Mouse (Mus musculus) forebrain, embryonic 14.5 days (tissue): ENCODE results near the gene Focad. TPM values are rescaled to one million over a fixed set of nuclear protein-coding genes. Genes with fewer than 3 reads are reported as not detected.
"Not testable (repeated sequence)": the region's sequence is repeated elsewhere in the genome, so short reads cannot be mapped to it uniquely, and the experiment has no call there.

ENCODE experiments used
- ATAC-seq: fragments of 200-750 bp; cut with Nextera tagmentation; 2 replicates; pipeline ENCODE4 v1.8.0; 2017; ENCODE audit warnings: mild to moderate bottlenecking, moderate library complexity
- DNase-seq: peaks from one replicate; pipeline ENCODE4 v3.0.0-alpha.2; 2015; ENCODE audit warnings: low spot score
- H3K27ac ChIP-seq: fragments of 300-500 bp; sonication (generic); 2 replicates; pipeline ENCODE4 v1.5.1; 2014; ENCODE audit warnings: low read depth, mild to moderate bottlenecking, control low read depth, low read length, moderate library complexity
- H3K27me3 ChIP-seq: fragments of 300-500 bp; sonication (generic); replicated peaks from 2 replicates; pipeline ENCODE4 v1.6.1; 2014; ENCODE audit warnings: low read length, control low read depth, mixed read lengths; ENCODE audit not compliant: control insufficient read depth, insufficient read depth
- H3K36me3 ChIP-seq: fragments of 300-500 bp; sonication (generic); 2 replicates; pipeline ENCODE4 v1.6.1; 2014; ENCODE audit warnings: low read length, control low read depth; ENCODE audit not compliant: control insufficient read depth, insufficient read depth
- H3K4me1 ChIP-seq: fragments of 300-500 bp; sonication (generic); 2 replicates; pipeline ENCODE4 v1.6.1; 2014; ENCODE audit warnings: antibody characterized with exemption, low read length, control low read depth; ENCODE audit not compliant: control insufficient read depth, insufficient read depth
- H3K4me2 ChIP-seq: fragments of 300-500 bp; sonication (generic); 2 replicates; pipeline ENCODE4 v1.6.1; 2014; ENCODE audit warnings: mild to moderate bottlenecking, control low read depth, low read length
- H3K4me3 ChIP-seq: fragments of 300-500 bp; sonication (generic); 2 replicates; pipeline ENCODE4 v1.5.1; 2014; ENCODE audit warnings: low read depth, low read length, control low read depth
- H3K9ac ChIP-seq: fragments of 300-500 bp; sonication (generic); 2 replicates; pipeline ENCODE4 v1.6.1; 2014; ENCODE audit warnings: mild to moderate bottlenecking, low read length, control low read depth, moderate library complexity
- H3K9me3 ChIP-seq: fragments of 300-500 bp; sonication (generic); replicated peaks from 2 replicates; pipeline ENCODE4 v1.6.1; 2016; ENCODE audit warnings: low read length, control low read depth, mixed read lengths; ENCODE audit not compliant: control insufficient read depth
- WGBS: fragments of 180-500 bp; shearing (Covaris S2); extraction: QIAGEN DNeasy Blood & Tissue Kit; methylation state at CpG from one replicate; pipeline ENCODE4 v1.1.7; 2014; 5-methylcytosine and 5-hydroxymethylcytosine counted together
- polyA plus RNA-seq: library from polyadenylated mRNA; unstranded; fragments of >200 nt; fragmentation: Nextera tagmentation; extraction: Ambion mirVana; gene quantifications from 2 replicates; pipeline ENCODE4 v1.2.1, GENCODE M21; 2014

The Focad gene
- polyA plus RNA-seq, 1 experiment from 2014 or later: 20.1 TPM

GRCm38 (mm10) chr4:88357431-88357830 lies 263.0 kb downstream of the Focad start:
- Histone ChIP-seq H3K27me3 (no peaks in the 10 kb centered on the region), H3K4me3 (no peak overlapping the region), H3K9me3 (no peaks in the 10 kb centered on the region), H3K4me2 (no peak overlapping the region), H3K9ac (no peak overlapping the region), H3K36me3 (no peaks in the 10 kb centered on the region), H3K27ac (no peak overlapping the region), H3K4me1 (no peaks in the 10 kb centered on the region)
- WGBS: 93% methylated on average over 3 of the region's 3 CpGs
- ATAC-seq (no peak), DNase-seq (no peak)

GRCm38 (mm10) chr4:88369951-88370350 lies 275.5 kb downstream of the Focad start:
- ATAC-seq: no peak
- Histone ChIP-seq H3K9ac (no peak overlapping the region), H3K27ac (no peak overlapping the region), H3K36me3 (no peaks in the 10 kb centered on the region), H3K9me3 (no peaks in the 10 kb centered on the region), H3K27me3 (no peaks in the 10 kb centered on the region), H3K4me1 (no peaks in the 10 kb centered on the region; the same call in 1 of the 2 replicates), H3K4me3 (no peak overlapping the region), H3K4me2 (no peak overlapping the region)
- 85% methylated on average over 6 of the region's 6 CpGs for WGBS
- DNase-seq: no peak

- H3K9me3 ChIP-seq: no peaks in the 10 kb centered on the region
- H3K4me1 ChIP-seq: no peaks in the 10 kb centered on the region; the same call in 1 of the 2 replicates
- no peaks in the 10 kb centered on the region for H3K27me3 ChIP-seq
- no peak overlapping the region for H3K27ac ChIP-seq
- no peak overlapping the region for H3K9ac ChIP-seq
- H3K4me2 ChIP-seq: no peak overlapping the region
- H3K36me3 ChIP-seq: no peaks in the 10 kb centered on the region
- H3K4me3 ChIP-seq: no peak overlapping the region
- WGBS: 68% methylated on average over 8 of the region's 8 CpGs
- DNase-seq (no peak), ATAC-seq (no peak)
These were observed 276.4 kb downstream of the Focad start for GRCm38 (mm10) chr4:88370819-88371218.

- no peaks in the 10 kb centered on the region for H3K36me3 ChIP-seq
- ATAC-seq: peak; percentile 73
- H3K9me3 ChIP-seq: no peaks in the 10 kb centered on the region
- no peak overlapping the region; the same call in 1 of the 2 replicates for H3K4me2 ChIP-seq
- peak; percentile 24 for DNase-seq
- H3K4me1 ChIP-seq: no peaks in the 10 kb centered on the region; the same call in 1 of the 2 replicates
- no peak overlapping the region for H3K4me3 ChIP-seq
- H3K27me3 ChIP-seq: no peaks in the 10 kb centered on the region
- H3K27ac ChIP-seq: no peak overlapping the region
- whole genome bisulfite sequencing: 49% methylated on average over 18 of the region's 18 CpGs
- peak overlapping the region; percentile 8; the same call in 1 of the 2 replicates for H3K9ac ChIP-seq
These were observed 278.1 kb downstream of the Focad start for GRCm38 (mm10) chr4:88372293-88373224.

- WGBS: 83% methylated on average over 1 of the region's 1 CpGs
These were observed 295.6 kb downstream of the Focad start for GRCm38 (mm10) chr4:88390036-88390435.

GRCm38 (mm10) chr4:88390596-88390995 lies 296.2 kb downstream of the Focad start:
- ATAC-seq, H3K4me2 ChIP-seq, H3K27me3 ChIP-seq, H3K9me3 ChIP-seq, DNase-seq, H3K4me1 ChIP-seq, H3K9ac ChIP-seq, H3K27ac ChIP-seq, H3K4me3 ChIP-seq, H3K36me3 ChIP-seq: not testable (repeated sequence)
- 67% methylated on average over 1 of the region's 1 CpGs for WGBS

More at GRCm38 (mm10) chr4:88390036-88390435, 295.6 kb downstream of the Focad start:
- H3K4me3 ChIP-seq: no peak overlapping the region
- DNase-seq: no peak
- H3K9me3 ChIP-seq: no peaks in the 10 kb centered on the region
- H3K36me3 ChIP-seq: no peaks in the 10 kb centered on the region
- no peak for ATAC-seq
- H3K4me1 ChIP-seq: no peaks in the 10 kb centered on the region
- no peak overlapping the region for H3K27ac ChIP-seq
- no peak overlapping the region for H3K9ac ChIP-seq
- H3K4me2 ChIP-seq: no peak overlapping the region
- no peaks in the 10 kb centered on the region for H3K27me3 ChIP-seq

GRCm38 (mm10) chr4:88395717-88396116 lies 301.3 kb downstream of the Focad start:
- Histone ChIP-seq H3K27ac (no peak overlapping the region), H3K36me3 (no peaks in the 10 kb centered on the region), H3K9me3 (no peaks in the 10 kb centered on the region), H3K4me1 (no peaks in the 10 kb centered on the region), H3K4me3 (no peak overlapping the region), H3K9ac (no peak overlapping the region), H3K27me3 (no peaks in the 10 kb centered on the region), H3K4me2 (no peak overlapping the region)
- WGBS: 92% methylated on average over 3 of the region's 3 CpGs
- DNase-seq (no peak), ATAC-seq (no peak)

- ATAC-seq (no peak), DNase-seq (no peak)
- Histone ChIP-seq H3K9me3 (no peaks in the 10 kb centered on the region), H3K27ac (no peak overlapping the region), H3K4me1 (no peaks in the 10 kb centered on the region), H3K9ac (no peak overlapping the region), H3K36me3 (no peaks in the 10 kb centered on the region), H3K4me2 (no peak overlapping the region), H3K4me3 (no peak overlapping the region), H3K27me3 (no peaks in the 10 kb centered on the region)
- WGBS: 72% methylated on average over 6 of the region's 6 CpGs
These were observed 302.6 kb downstream of the Focad start for GRCm38 (mm10) chr4:88396995-88397521.
